Mouse (Mus musculus): ENCODE measurements around the gene Cfap73.

DNA sequence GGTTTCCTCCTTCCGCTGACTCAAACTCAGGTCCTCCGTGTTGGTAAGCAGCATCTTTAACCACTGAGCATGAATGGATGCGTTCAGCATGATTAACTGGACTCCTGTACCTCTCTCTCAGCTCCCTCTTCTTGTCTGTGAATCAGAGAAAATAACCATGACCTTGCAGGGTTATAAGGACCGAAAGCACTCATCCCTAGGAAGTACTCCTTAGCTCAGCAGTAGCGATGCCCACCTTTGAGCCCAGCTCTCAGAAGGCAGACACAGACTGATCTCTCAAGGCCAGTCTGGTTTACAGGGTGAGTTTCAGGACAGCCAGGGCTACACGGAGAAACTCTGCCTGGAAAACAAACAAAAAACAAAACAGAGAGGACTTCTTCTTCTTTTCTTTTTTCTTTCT, 39.5 kb downstream of the Cfap73 start:
- TF ChIP-seq POLR2A (IDR thresholded peaks at IDR 0.05; ENCODE audit: borderline replicate concordance, extremely low read depth, insufficient read depth, insufficient read length, poor library complexity, severe bottlenecking) = no peak
- TF ChIP-seq CTCF (IDR thresholded peaks at IDR 0.05; ENCODE audit: borderline replicate concordance, extremely low read depth, insufficient read depth, insufficient read length) = no peak

Data from brain, embryonic 14.5 days (tissue).